Mouse (Mus musculus) MEL (cell line): ENCODE data around the gene Phf13. TPM values are rescaled to one million over a fixed set of nuclear protein-coding genes. Genes with fewer than 3 reads are reported as not detected.

Experiments
- DNase-seq: peaks from one replicate; pipeline ENCODE4 v3.0.0; 2011; ENCODE audit warnings: low read depth, low spot score
- H3K27ac ChIP-seq: 2 replicates; pipeline ENCODE4 v1.5.1; 2012; ENCODE audit warnings: low read depth, mild to moderate bottlenecking, control low read depth, low read length, moderate library complexity; ENCODE audit not compliant: control insufficient read depth
- H3K27me3 ChIP-seq, 2 experiments: fragments of 150-350 bp in 1 of 2; sonication (generic) in 1 of 2; 2 replicates each; pipeline ENCODE4 v1.6.1; 2012; ENCODE audit warnings: low read length in 2 of 2, mild to moderate bottlenecking in 2 of 2, improper control_type of control experiment in 1 of 2, moderate library complexity in 1 of 2; ENCODE audit not compliant: insufficient read depth in 2 of 2, control insufficient read depth in 1 of 2
- H3K36me3 ChIP-seq, 2 experiments: 2 replicates each; pipeline ENCODE4 v1.6.1; 2012 to 2014; ENCODE audit warnings: low read length in 2 of 2, improper control_type of control experiment in 1 of 2, inconsistent platforms in 1 of 2, mild to moderate bottlenecking in 1 of 2; ENCODE audit not compliant: insufficient read depth in 2 of 2, control insufficient read depth in 1 of 2
- H3K4me1 ChIP-seq, 2 experiments: fragments of 150-350 bp in 1 of 2; sonication (generic) in 1 of 2; 2 replicates each; pipeline ENCODE4 v1.6.1; 2012; ENCODE audit warnings: low read length in 2 of 2, improper control_type of control experiment in 1 of 2, mild to moderate bottlenecking in 1 of 2; ENCODE audit not compliant: insufficient read depth in 2 of 2, control insufficient read depth in 1 of 2
- H3K4me3 ChIP-seq, 2 experiments: fragments of 150-350 bp in 1 of 2; sonication (generic) in 1 of 2; 2 replicates each; pipeline ENCODE4 v1.5.1; 2012; ENCODE audit warnings: low read depth in 2 of 2, low read length in 2 of 2, mild to moderate bottlenecking in 2 of 2, moderate library complexity in 2 of 2, control low read depth in 1 of 2, improper control_type of control experiment in 1 of 2; ENCODE audit not compliant: control insufficient read depth in 1 of 2, insufficient read depth in 1 of 2
- H3K79me2 ChIP-seq: 2 replicates; pipeline ENCODE4 v1.6.1; 2012; ENCODE audit warnings: mild to moderate bottlenecking, low read length, moderate library complexity; ENCODE audit not compliant: control insufficient read depth, poor library complexity, insufficient read depth
- H3K9ac ChIP-seq: 2 replicates; pipeline ENCODE4 v1.6.1; 2012; ENCODE audit warnings: low read depth, mild to moderate bottlenecking, control low read depth, low read length, moderate library complexity; ENCODE audit not compliant: control insufficient read depth, poor library complexity, severe bottlenecking
- H3K9me3 ChIP-seq: fragments of 150-350 bp; sonication (generic); replicated peaks from 2 replicates; pipeline ENCODE4 v1.6.1; 2012; ENCODE audit warnings: mild to moderate bottlenecking, low read length, improper control_type of control experiment, moderate library complexity; ENCODE audit not compliant: insufficient read depth
- BHLHE40 ChIP-seq: IDR thresholded peaks from 2 replicates; pipeline ENCODE4 v1.6.1; 2012; ENCODE audit warnings: low read depth, mild to moderate bottlenecking, inconsistent platforms, low read length, improper control_type of control experiment, borderline replicate concordance
- CHD1 ChIP-seq: IDR thresholded peaks from 2 replicates; pipeline ENCODE4 v1.6.1; 2012; ENCODE audit warnings: low read depth, mild to moderate bottlenecking, inconsistent platforms, low read length, improper control_type of control experiment
- CHD2 ChIP-seq: IDR thresholded peaks from 2 replicates; pipeline ENCODE4 v1.6.1; 2011; ENCODE audit warnings: low read length, improper control_type of control experiment
- ELF1 ChIP-seq: IDR thresholded peaks from 2 replicates; pipeline ENCODE4 v1.6.1; 2014; ENCODE audit warnings: low read depth, mild to moderate bottlenecking, inconsistent platforms, low read length, improper control_type of control experiment, moderate library complexity
- EP300 ChIP-seq, 2 experiments: IDR thresholded peaks; 2 replicates each; pipeline ENCODE4 v1.6.1; 2011; ENCODE audit warnings: improper control_type of control experiment in 2 of 2, low read length in 2 of 2, low read depth in 1 of 2, mild to moderate bottlenecking in 1 of 2
- ETS1 ChIP-seq: IDR thresholded peaks from 2 replicates; pipeline ENCODE4 v1.6.1; 2012; ENCODE audit warnings: low read depth, mild to moderate bottlenecking, inconsistent platforms, low read length, improper control_type of control experiment, moderate library complexity
- GATA1 ChIP-seq: IDR thresholded peaks from 2 replicates; pipeline ENCODE4 v1.6.1; 2011; ENCODE audit warnings: low read depth, low read length, improper control_type of control experiment
- KAT2A ChIP-seq: conservative IDR thresholded peaks from 2 replicates; pipeline ENCODE4 v1.6.1; 2012; ENCODE audit warnings: low read depth, low read length, improper control_type of control experiment, inconsistent platforms
- MAX ChIP-seq: IDR thresholded peaks from 2 replicates; pipeline ENCODE4 v1.6.1; 2011; ENCODE audit warnings: low read length, improper control_type of control experiment
- MAZ ChIP-seq: IDR thresholded peaks from 2 replicates; pipeline ENCODE4 v1.6.1; 2012; ENCODE audit warnings: low read depth, mild to moderate bottlenecking, inconsistent platforms, low read length, improper control_type of control experiment
- MXI1 ChIP-seq: IDR thresholded peaks from 2 replicates; pipeline ENCODE4 v1.6.1; 2011; ENCODE audit warnings: mild to moderate bottlenecking, low read depth, low read length, improper control_type of control experiment
- MYB ChIP-seq: IDR thresholded peaks from 2 replicates; pipeline ENCODE4 v1.6.1; 2011; ENCODE audit warnings: mild to moderate bottlenecking, low read depth, low read length, improper control_type of control experiment
- MYC ChIP-seq: IDR thresholded peaks from 2 replicates; pipeline ENCODE4 v1.6.1; 2011; ENCODE audit warnings: low read depth, mild to moderate bottlenecking, low read length, improper control_type of control experiment, moderate library complexity
- NELFE ChIP-seq: IDR thresholded peaks from 2 replicates; pipeline ENCODE4 v1.6.1; 2011; ENCODE audit warnings: low read depth, low read length, improper control_type of control experiment
- NRF1 ChIP-seq: IDR thresholded peaks from 2 replicates; pipeline ENCODE4 v1.6.1; 2014; ENCODE audit warnings: low read depth, mild to moderate bottlenecking, inconsistent platforms, low read length, improper control_type of control experiment, moderate library complexity; ENCODE audit not compliant: poor library complexity, insufficient read depth, severe bottlenecking
- POLR2A ChIP-seq, 2 experiments: IDR thresholded peaks; 2 replicates each; pipeline ENCODE4 v1.6.1; 2011 to 2012; ENCODE audit warnings: low read length in 2 of 2, mild to moderate bottlenecking in 2 of 2, control low read depth in 1 of 2, improper control_type of control experiment in 1 of 2, low read depth in 1 of 2, moderate library complexity in 1 of 2; ENCODE audit not compliant: control insufficient read depth in 1 of 2, insufficient read depth in 1 of 2, poor library complexity in 1 of 2
- POLR2AphosphoS2 ChIP-seq: IDR thresholded peaks from 2 replicates; pipeline ENCODE4 v1.6.1; 2011; ENCODE audit warnings: low read length, improper control_type of control experiment
- RCOR1 ChIP-seq: IDR thresholded peaks from 2 replicates; pipeline ENCODE4 v1.6.1; 2012; ENCODE audit warnings: low read depth, mild to moderate bottlenecking, inconsistent platforms, low read length, improper control_type of control experiment
- SIN3A ChIP-seq: IDR thresholded peaks from 2 replicates; pipeline ENCODE4 v1.6.1; 2012; ENCODE audit warnings: low read length, improper control_type of control experiment, inconsistent platforms
- TAL1 ChIP-seq: IDR thresholded peaks from 2 replicates; pipeline ENCODE4 v1.6.1; 2012; ENCODE audit warnings: mild to moderate bottlenecking, inconsistent platforms, low read length, moderate library complexity, mixed read lengths
- TBP ChIP-seq: IDR thresholded peaks from 2 replicates; pipeline ENCODE4 v1.8.0; 2011; ENCODE audit warnings: low read depth, low read length, improper control_type of control experiment
- TCF12 ChIP-seq: IDR thresholded peaks from 2 replicates; pipeline ENCODE4 v1.6.1; 2014; ENCODE audit warnings: low read depth, mild to moderate bottlenecking, inconsistent platforms, low read length, improper control_type of control experiment, moderate library complexity
- USF1 ChIP-seq: IDR thresholded peaks from 2 replicates; pipeline ENCODE4 v1.6.1; 2014; ENCODE audit warnings: low read depth, mild to moderate bottlenecking, inconsistent platforms, low read length, improper control_type of control experiment, moderate library complexity
- USF2 ChIP-seq, 2 experiments: IDR thresholded peaks; 2 replicates each; pipeline ENCODE4 v1.6.1; 2011 to 2012; ENCODE audit warnings: improper control_type of control experiment in 2 of 2, low read length in 2 of 2, borderline replicate concordance in 1 of 2, inconsistent platforms in 1 of 2, low read depth in 1 of 2, mild to moderate bottlenecking in 1 of 2; ENCODE audit not compliant: insufficient read depth in 1 of 2
- ZC3H11A ChIP-seq: IDR thresholded peaks from 2 replicates; pipeline ENCODE4 v1.6.1; 2012; ENCODE audit warnings: low read depth, mild to moderate bottlenecking, inconsistent platforms, low read length, improper control_type of control experiment
- polyA plus RNA-seq, 2 experiments: library from polyadenylated mRNA; stranded (reverse) in 1 of 2; unstranded in 1 of 2; fragments of >175 nt in 1 of 2; fragments of >200 nt in 1 of 2; gene quantifications; 2 replicates each; pipeline versions ENCODE4 v1.2.1 to v1.2.4; 2012; ENCODE audit warnings: low replicate concordance in 2 of 2, low read depth in 1 of 2; ENCODE audit not compliant: insufficient read length in 2 of 2, insufficient read depth in 1 of 2, missing spikeins in 1 of 2
- total RNA-seq: library from RNA; depleted of rRNA; stranded (reverse); fragments of 300-350 nt; gene quantifications from 2 replicates; pipeline ENCODE4 v1.2.3, GENCODE M21; 2012

The Phf13 gene
- total and polyA plus RNA-seq, 3 experiments = 2.0 to 6.6 TPM; not detected in 1

- Histone ChIP-seq H3K4me3 (no peak overlapping the region), H3K79me2 (no peaks in the 10 kb centered on the region), H3K4me1 (peaks cover 3% of the 10 kb centered on the region in 2 experiments), H3K9me3 (no peaks in the 10 kb centered on the region), H3K36me3 (peaks cover 7 to 10% of the 10 kb centered on the region in 2 experiments), H3K9ac (no peak overlapping the region), H3K27ac (no peak overlapping the region), H3K27me3 (no peaks in the 10 kb centered on the region)
- DNase-seq = no peak
- TF ChIP-seq MAZ (no peak), USF1 (no peak), TAL1 (no peak), ZC3H11A (no peak), RCOR1 (no peak)
Observed at GRCm38 (mm10) chr4:151968204-151968921, 27.7 kb downstream of the Phf13 start.

GRCm38 (mm10) chr4:151962817-151963216 lies 33.2 kb downstream of the Phf13 start:
- peak; percentile 88 for DNase-seq

More at GRCm38 (mm10) chr4:151962817-151963216, 33.2 kb downstream of the Phf13 start:
- H3K4me3 ChIP-seq = no peak overlapping the region
- H3K4me1 ChIP-seq = peaks cover 34 to 48% of the 10 kb centered on the region in 2 experiments
- H3K9ac ChIP-seq = peak overlapping the region; percentile 24; the same call in 1 of the 2 replicates
- H3K27me3 ChIP-seq = no peaks in the 10 kb centered on the region
- no peaks in the 10 kb centered on the region for H3K9me3 ChIP-seq
- H3K79me2 ChIP-seq = peaks cover 4% of the 10 kb centered on the region
- TF ChIP-seq USF2 (IDR thresholded peaks at IDR 0.05; ENCODE audit: borderline replicate concordance in 1 of 2, insufficient read depth in 1 of 2, low read depth in 1 of 2, low read length in 2 of 2) = no peak
- peak; percentile 80; the same call in 1 of the 2 replicates for TF ChIP-seq MAZ
- TF ChIP-seq RCOR1 = peak; percentile 75
- TF ChIP-seq EP300 (IDR thresholded peaks at IDR 0.05; ENCODE audit: low read depth in 1 of 2, low read length in 2 of 2) = peak; percentile 85 to 97
- TF ChIP-seq TBP = 0 out of 2 replicates have a peak, but pooled peaks have one; percentile 19
- peak; percentile 68 for TF ChIP-seq USF1
- peak; percentile 97 for TF ChIP-seq SIN3A
- TF ChIP-seq BHLHE40 = peak; percentile 99
- TF ChIP-seq ETS1 = peak; percentile 96
- peak; percentile 71 for TF ChIP-seq MYB
- no peak for TF ChIP-seq ELF1
- TF ChIP-seq MXI1 = peak; percentile 94
- TF ChIP-seq CHD2 = peak; percentile 31; the same call in 1 of the 2 replicates
- 0 out of 2 replicates have a peak, but pooled peaks have one; percentile 39 for TF ChIP-seq POLR2AphosphoS2
- peak; percentile 91 for TF ChIP-seq TCF12
- TF ChIP-seq KAT2A = 0 out of 2 replicates have a peak, but pooled peaks have one; percentile 21
- peak; percentile 99 for TF ChIP-seq MAX
- TF ChIP-seq NRF1 = no peak
- peak; percentile 33; the same call in 1 of the 2 replicates for TF ChIP-seq TAL1
- TF ChIP-seq NELFE = no peak
- TF ChIP-seq GATA1 = peak; percentile 78
- TF ChIP-seq MYC = peak; percentile 99
- 0 out of 4 replicates have a peak, but pooled peaks of 1 of the 2 experiments have one; percentile 44 for TF ChIP-seq POLR2A (IDR thresholded peaks at IDR 0.05; ENCODE audit: control insufficient read depth in 1 of 2, insufficient read depth in 1 of 2, low read depth in 1 of 2, low read length in 2 of 2, poor library complexity in 1 of 2)
- no peak for TF ChIP-seq CHD1
- H3K27ac ChIP-seq = peak overlapping the region; percentile 87
- H3K36me3 ChIP-seq = peaks cover 20 to 51% of the 10 kb centered on the region in 2 experiments
